Mouse (Mus musculus): Measurements from ENCODE around the gene 0610012G03Rik.
A peak's percentile ranks its signal among the peaks of the same experiment; 100 is the strongest.

Gene 0610012G03Rik

DNA sequence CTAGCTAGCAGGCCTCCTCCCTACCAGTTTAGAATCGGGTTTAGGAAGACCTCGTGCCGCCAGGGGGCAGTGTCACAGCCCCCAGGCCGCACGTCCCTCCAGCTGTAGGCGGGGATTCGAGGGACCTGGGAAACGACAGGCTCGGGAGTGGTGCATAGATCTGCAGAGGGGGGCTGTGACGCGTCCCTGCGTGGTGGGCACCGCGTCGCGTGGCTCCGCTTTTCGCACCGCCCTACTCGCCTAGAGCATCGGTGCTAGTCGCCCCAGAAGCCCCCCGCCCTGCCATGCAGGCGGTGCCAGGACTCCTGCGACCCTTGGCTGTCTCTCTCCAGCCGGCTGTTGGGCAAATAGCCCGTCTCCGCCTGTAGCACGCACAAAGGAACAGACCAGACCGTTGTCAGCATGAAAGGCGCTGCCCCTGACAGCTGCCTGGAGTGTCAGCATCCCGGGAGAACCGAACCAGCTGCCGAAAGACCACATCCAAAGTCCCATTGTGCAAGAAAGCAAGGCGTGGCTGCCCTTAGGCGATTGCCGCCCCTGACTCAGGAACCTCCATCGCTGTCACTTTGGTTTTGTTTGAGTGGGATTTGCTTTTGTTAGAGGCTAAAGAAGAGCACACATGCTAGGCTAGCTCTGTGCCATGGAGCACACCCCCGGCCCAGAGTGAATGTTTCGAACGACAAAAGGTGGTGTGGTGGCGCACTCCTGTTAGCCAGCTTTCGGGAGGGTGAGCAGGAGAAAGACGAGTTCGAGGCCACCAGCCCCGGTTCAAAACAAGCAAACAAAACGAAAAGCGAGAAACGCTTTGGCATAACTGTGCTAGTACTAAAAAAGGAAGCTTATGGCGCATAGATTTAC is 15.2 kb downstream of the 0610012G03Rik start:
- peak; percentile 87 to 89 for DNase-seq (ENCODE audit: low spot score in 2 of 2)

DNA sequence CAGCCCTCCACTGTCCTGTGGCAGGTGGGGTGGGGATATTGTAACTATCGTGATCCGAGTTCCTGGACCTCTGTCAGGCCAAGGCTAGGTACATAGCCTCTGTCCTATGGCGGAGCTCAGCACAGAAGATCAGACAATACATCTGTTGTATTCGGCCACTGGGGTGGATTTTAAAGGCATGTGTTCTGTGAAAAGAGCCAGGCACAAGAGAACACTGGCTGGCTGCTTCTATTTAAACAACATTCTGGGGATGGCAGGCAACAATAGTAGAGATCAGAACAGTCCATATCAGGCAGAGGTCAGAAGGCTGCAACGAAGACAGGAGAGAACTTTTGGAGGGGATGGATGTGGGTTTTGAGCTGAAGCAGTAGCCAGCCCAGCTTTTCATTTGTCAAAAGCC is 16.0 kb downstream of the 0610012G03Rik start:
- no peak for DNase-seq (ENCODE audit: low spot score in 2 of 2)

DNA sequence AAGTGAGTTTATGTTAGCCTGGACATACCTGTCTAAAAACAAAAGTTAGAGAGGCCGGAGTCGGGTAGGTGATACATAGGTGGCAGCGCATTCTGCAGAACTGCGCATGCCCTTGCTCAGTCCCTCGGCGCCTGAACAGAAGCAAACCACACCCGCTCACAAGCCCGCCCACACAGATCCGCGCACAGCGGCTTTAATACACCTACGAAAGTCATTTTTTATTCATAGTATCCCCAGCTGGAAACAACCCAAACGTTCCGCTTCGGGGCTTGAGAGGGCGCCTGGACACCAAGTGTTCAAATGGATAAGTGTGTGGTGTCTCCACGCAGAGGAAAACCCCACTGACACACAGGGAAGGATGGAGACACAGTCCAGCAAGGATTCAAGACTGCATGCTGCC is 17.0 kb downstream of the 0610012G03Rik start:
- no peak for DNase-seq (ENCODE audit: low spot score in 2 of 2)

DNA sequence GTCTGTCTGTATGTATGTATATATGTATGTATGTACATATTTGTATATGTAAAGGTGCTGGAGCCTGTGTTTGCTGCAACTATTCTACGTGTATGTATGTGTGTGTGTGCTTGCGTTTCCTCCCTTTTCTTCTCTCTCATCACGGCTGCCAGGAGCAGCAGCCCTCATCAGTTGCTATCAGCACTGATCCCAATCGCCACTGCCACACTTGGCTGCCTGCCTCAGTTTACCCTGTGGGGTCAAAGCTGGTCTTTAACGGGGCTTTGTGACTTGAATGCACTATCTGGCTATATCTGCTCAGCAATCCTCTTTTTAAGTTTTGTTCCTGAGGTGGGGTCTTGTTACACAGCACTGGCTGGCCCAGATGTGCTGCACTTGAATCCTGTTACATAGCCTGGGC is 20.9 kb downstream of the 0610012G03Rik start:
- no peak for DNase-seq (ENCODE audit: low spot score in 2 of 2)

DNA sequence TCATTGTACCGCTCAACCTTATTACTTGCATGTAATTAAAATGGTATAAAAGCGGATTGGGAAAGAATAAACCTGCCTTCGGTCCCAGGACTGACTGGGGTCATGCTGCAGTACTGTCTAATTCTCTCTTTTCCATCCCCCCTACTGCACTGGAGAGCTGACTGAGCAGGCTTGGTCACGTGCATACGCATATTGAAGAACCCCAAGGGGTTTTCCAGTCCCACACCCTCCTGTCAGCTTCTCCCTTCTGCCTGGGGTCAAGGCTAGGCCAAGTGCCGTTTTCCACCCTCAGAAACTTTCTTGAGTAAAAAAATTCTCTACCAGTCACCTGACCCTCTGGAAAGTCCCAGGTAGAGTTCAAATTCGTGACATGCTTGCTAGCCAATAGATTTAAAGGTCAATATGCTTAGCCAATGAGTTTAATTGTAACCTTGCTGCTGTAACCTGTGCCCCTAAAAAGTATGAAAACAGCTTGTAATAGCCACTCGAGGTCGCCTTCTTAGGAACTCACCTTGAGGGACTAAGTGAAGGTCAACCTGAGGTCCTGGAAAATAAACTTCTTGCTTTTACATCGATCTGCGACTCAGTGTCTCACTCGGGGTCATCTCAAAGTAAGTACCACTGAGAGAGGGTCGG is 21.6 kb downstream of the 0610012G03Rik start:
- no peak for DNase-seq (ENCODE audit: low spot score in 2 of 2)

DNA sequence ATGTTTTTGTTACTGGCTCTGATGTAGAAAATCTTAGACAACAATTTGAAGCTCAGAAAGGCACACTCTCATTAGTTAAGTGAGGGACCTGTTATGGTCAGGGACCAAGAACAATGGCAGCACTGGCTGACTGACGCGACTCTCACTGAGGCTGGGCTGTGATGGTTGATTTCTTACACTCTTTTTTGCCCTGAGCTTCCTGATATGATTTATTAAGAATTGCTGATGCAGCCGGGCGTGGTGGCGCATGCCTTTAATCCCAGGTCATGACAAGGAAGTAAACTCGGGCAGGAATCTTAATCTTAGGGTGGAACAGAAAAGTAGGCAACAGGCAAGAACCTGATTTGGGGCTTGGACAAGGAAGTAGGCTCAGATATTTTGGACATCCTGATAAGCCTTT is 22.2 kb downstream of the 0610012G03Rik start:
- no peak for DNase-seq (ENCODE audit: low spot score in 2 of 2)

DNA sequence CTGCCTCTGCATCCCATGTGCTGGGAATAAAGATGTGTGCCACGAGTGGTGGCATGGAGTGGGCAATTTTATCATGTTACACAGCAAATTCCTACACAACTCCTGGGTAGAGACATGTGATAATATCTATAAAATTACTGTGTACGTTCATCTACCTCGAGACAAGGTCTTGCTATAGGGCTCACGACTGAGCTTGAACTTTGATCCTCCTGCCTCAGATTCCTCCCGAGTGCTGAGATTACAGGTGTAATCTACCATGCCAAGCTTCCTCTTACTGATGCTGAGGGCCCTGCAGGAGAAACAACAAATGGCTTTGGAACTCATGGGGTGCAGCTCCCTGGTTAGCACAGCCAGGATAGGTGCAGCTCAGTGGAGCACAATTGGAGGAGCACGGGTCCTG is 23.9 kb downstream of the 0610012G03Rik start:
- no peak for DNase-seq (ENCODE audit: low spot score in 2 of 2)

DNA sequence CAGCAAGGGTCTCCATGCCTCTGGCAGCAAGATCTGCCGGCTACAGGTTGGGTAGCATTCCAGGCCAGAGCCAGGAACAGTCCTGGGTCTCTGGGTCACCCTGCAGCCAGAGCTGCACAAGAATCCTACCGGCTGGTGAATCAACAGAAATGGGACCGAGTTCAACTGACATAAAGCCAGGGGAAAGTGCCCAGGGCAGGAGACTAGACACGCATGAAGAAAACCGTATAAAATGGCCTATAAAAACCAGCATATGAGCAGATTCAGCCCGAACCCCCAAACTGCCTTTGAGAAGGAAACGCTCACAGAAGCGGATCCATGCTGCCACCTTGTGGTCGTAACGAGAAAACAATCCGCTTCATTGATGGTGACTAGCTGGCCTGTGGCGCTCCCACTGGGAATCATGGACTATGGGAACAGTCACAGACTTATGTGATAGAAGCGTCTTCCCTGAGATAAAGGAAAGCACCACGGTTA is 30.0 kb downstream of the 0610012G03Rik start:
- DNase-seq (ENCODE audit: low spot score in 2 of 2) = peak; percentile 47 to 77

DNA sequence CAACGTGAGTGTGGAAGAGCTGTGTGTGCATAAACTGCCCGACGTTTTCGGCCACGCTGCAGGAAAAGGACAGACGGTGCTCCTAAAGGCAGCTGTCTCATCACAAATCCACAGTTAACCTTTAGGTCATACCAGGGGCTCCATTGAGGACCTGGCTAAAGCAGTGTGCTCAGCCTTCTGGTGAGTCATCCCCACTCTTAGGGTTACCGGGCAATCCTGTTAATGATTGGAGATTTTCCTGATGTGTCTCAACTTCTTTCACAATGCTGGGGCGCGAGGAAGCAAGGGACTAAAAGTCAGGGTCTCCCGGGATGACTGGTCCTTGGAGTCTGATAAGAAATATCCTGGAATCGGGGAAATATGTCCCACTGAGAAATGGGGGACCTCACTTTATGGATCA is 30.5 kb downstream of the 0610012G03Rik start:
- no peak for DNase-seq (ENCODE audit: low spot score in 2 of 2)

DNA sequence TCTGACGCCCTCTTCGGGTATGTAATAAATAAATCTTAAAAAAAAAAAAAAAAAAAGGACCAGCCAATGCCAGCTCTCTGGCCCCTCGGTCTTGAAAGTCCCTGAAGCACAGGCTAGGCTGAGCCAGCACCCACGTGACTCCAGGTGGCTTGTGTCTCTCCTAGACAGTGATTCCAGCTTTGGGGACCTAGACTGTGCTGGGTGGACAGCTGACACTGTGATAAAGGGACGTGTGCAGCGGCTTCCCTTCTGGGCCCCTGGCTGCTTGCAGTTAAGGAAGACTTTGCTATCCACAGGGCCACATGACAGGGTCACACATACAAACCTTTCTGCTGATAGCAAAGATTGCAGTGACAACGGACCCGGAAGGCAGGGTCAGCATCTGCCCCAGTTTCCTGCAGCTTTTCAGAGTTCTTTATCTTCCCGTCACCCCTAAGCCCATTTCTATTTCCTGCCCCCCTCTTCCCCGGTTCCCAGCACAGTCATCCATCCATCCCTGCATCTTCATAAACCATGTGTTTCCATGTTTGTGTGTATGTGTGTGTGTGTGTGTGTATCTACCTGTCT is 37.9 kb downstream of the 0610012G03Rik start:
- DNase-seq (ENCODE audit: low spot score in 2 of 2) = no peak

DNA sequence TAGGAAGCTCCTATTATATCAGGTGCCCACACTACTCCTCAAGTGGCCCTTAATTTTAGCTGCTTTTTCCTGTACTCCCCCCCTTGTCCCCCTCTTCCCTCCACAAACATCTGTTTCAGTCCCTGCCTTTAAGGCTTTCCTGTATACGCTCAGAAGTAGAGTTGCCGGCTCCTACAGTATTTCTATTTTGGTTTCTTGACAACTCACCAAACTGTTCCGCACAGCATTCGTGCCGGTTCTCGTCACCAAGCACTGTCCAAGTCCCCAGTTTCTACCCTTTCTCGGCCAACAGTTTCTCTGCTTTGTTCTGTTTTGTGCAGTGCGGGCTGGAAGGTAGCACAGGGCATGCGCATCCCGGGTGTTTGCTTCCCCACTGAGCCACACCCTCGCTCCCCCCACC is 39.3 kb downstream of the 0610012G03Rik start:
- no peak for DNase-seq (ENCODE audit: low spot score in 2 of 2)

DNA sequence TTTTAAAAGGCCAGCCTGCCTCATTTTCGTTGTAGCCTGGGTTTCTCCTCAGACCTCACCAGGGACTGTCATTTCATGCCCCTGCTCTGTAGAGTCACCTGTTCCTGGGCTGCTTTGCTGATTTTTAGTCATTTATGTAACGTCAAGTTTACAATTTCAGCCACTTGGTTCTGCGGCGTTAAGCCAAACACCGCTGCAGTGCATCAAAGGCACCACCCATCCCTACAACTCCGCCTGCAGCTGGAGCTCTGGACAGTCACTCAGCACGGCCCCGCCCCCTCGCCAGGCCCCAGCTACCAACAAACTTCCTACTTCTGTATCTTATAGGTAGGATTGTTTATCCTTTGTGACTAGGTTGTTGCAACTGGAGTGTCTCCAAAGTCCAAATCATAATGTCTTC is 41.4 kb downstream of the 0610012G03Rik start:
- no peak for DNase-seq (ENCODE audit: low spot score in 2 of 2)

DNA sequence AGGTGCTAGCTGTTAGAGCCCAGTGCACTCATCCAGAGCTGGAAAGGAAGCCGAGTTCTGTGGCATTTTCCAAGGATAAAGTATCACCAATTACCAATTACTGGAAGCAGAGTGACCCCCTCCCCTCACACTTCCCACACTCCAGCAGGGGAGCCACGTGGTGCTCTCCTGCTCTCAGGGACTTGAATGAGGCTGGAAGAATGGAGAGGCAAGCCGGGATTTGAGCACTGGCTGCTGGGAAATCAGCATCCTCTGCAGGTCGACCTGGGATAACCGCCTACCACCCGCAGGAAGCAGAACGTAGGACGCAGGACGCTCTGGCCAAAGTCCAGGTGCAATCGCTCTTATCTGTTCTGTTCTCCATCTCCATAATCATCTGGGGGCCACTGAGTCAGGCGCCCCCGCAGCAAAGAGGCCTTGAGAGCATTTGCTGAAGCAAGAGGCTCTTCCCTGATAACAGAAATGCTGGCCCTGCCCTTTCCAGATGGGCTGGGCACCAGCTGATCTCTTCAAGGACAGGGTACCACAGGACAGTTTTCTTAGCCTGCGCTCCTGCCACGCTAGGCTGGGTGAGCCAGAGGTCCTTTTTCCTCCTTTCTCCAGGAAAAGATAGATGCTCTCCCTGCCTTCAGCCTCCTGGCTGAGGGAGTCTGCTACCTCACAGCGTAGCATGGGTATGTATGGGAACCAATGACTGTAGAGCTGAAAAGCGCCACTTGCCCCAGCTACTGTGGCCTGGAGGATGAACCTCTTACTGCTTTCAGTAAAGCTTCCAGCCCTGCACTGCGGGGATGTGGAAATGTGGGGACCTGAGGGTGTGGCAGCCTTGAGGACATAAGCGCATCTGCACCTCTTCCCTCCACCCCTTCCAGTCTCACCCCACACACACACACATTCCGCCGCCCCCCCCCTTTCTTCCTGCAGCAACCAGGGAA is 42.1 kb downstream of the 0610012G03Rik start:
- no peak for DNase-seq (ENCODE audit: low spot score in 2 of 2)

DNA sequence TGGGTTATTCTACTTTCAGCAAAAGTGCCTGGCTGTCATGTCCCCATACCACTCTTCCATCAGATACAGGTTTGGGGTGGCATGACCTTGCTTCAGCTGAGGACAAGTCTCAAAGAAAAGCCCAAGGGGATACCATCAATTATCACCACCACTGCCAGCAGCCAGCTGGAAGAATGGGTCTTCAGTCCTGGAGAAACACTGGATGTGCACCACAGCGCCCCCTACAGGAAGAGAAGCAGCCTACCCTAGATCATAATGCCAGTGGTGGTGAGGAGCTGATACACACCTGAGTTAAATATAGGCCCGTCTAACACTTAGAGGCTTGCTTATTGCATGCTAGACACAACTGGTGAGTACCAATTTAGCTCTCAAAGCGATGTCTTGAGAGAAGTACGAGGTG is 43.0 kb downstream of the 0610012G03Rik start:
- DNase-seq (ENCODE audit: low spot score in 2 of 2) = no peak

DNA sequence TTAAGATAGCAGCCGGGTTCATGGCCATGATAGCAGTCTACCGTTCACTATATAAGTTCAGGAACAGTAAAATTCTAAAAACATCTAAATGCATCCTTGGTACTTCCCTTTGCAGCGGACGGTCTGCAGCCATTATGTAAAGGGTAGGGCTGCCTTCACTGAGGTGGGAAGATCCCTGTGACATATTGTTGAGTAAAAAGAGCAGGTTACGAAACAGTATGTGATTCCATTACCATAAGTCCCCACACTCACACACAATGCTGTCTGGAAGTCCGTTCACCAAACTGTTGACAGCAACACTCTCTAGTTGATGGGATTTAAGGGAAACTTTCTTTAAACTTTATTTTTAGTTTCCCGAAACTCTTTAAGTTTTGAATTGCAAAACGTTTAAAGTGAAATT is 45.1 kb downstream of the 0610012G03Rik start:
- DNase-seq (ENCODE audit: low spot score in 2 of 2) = no peak

DNA sequence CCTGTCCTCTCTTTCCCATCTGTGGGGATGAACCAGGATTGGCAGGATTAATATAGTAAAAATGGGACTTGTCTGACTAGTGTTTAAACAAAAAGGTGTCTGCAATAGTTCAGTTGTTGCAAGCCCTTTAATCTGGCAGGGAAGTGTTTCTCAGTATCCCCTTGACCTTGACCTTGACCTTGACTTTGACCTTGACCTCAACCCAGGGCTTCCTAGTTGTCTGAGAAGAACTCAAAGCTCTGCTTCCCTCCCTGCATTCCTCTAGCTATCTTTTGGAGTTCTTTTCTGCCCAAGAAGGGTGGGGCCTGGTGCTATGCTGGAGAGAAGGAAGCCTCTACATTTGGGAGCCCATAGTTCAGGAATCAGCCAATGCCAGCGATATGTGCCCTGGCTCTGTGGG is 46.4 kb downstream of the 0610012G03Rik start:
- no peak for DNase-seq (ENCODE audit: low spot score in 2 of 2)

DNA sequence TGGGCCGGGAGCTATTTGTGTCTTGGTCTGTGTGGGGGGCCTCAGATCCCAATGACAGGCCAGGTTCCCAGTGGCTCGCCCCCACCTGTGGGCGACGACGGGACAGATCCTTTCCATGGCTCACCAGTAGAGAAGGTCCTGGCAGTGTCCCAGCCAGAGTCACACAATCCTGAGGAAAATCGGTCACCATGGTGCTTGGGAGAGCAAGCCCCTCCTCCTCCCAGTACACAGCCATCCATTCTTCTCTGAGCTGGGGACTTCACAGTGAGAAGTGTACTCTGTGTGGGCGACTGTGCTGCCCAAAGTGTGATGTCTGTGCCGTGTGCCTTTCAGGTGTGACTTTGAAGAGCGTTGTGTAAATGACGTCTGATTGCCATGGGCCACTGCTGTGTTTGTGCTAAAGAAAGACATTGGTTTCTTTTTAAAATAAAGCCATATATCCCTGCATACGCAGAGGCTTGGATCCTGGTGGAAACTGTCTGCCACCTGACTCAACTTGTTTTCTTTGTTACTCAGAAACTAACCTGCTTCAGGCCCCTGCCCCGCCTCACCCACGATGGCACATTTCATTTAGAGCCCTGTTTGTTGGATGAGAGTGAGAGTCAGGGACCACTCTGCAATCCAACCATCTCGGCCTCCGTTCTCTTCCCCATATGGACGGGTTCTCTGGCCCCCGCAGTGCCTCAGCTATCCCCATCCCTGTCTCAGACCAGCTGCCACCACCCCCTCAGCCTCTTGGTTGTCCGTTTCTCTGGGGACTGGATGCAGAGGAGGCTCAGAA is 49.6 kb downstream of the 0610012G03Rik start:
- DNase-seq (ENCODE audit: low spot score in 2 of 2) = no peak
